Mouse (Mus musculus) ES-Bruce4 (cell line): Measurements from ENCODE around the gene Tbxas1. TPM values are rescaled to one million over a fixed set of nuclear protein-coding genes. Genes with fewer than 3 reads are reported as not detected.

ENCODE experiments used
- H3K27ac ChIP-seq: 2 replicates; pipeline ENCODE4 v1.5.1; 2012; ENCODE audit warnings: low read length, inconsistent platforms; ENCODE audit not compliant: insufficient read depth
- H3K27me3 ChIP-seq: 2 replicates; pipeline ENCODE4 v1.6.1; 2012; ENCODE audit warnings: mild to moderate bottlenecking, low read length, inconsistent platforms; ENCODE audit not compliant: control insufficient read depth, poor library complexity, insufficient read depth, severe bottlenecking
- H3K36me3 ChIP-seq: 2 replicates; pipeline ENCODE4 v1.6.1; 2012; ENCODE audit warnings: inconsistent platforms, mild to moderate bottlenecking, low read length, moderate library complexity; ENCODE audit not compliant: control insufficient read depth, poor library complexity, insufficient read depth, severe bottlenecking
- H3K4me1 ChIP-seq: one replicate; pipeline ENCODE4 v1.8.1; 2011; ENCODE audit warnings: low read length; ENCODE audit not compliant: control insufficient read depth, insufficient read depth
- H3K4me3 ChIP-seq: 2 replicates; pipeline ENCODE4 v1.5.1; 2011; ENCODE audit warnings: low read depth, mild to moderate bottlenecking, low read length
- H3K9ac ChIP-seq: 2 replicates; pipeline ENCODE4 v1.6.1; 2012; ENCODE audit warnings: low read depth, mild to moderate bottlenecking, inconsistent platforms; ENCODE audit not compliant: poor library complexity, severe bottlenecking
- H3K9me3 ChIP-seq: replicated peaks from 2 replicates; pipeline ENCODE4 v1.6.1; 2012; ENCODE audit warnings: mild to moderate bottlenecking, low read length, inconsistent platforms; ENCODE audit not compliant: control insufficient read depth, poor library complexity, insufficient read depth, severe bottlenecking
- CTCF ChIP-seq: IDR thresholded peaks from one replicate; pipeline ENCODE4 v1.8.1; 2011; ENCODE audit warnings: low read depth, low read length
- EP300 ChIP-seq: IDR thresholded peaks from 2 replicates; pipeline ENCODE4 v1.6.1; 2011; ENCODE audit warnings: low read depth, low read length; ENCODE audit not compliant: insufficient read depth
- POLR2A ChIP-seq: IDR thresholded peaks from one replicate; pipeline ENCODE4 v1.8.1; 2011; ENCODE audit warnings: low read length; ENCODE audit not compliant: insufficient read depth
- polyA plus RNA-seq: library from polyadenylated mRNA; stranded (reverse); fragments of >200 nt; gene quantifications from 2 replicates; pipeline ENCODE4 v1.2.4, GENCODE M21; 2011; ENCODE audit warnings: low read depth; ENCODE audit not compliant: missing spikeins, insufficient read depth, insufficient read length

The Tbxas1 gene
- polyA plus RNA-seq, 1 experiment: not detected

DNA sequence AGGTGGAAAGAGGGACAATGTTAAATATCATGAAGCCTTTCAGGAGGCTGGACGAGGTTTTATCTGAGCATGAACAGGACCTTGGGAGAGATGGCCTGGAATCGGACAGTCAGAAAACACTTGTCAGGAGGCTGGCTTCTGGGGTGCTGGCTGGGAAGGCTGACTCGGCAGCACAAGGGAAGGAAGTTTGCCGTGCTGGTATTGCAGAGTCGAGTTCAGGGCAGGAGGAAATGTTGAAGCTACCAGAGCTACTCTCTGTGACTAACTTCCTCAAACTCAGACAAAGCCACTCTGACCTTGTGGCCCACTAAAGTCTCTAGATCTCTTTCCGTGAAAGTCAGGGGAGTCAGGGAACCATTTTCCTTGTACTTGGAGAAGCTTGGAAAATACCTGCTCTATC, 63.2 kb downstream of the Tbxas1 start:
- no peak overlapping the region for H3K27ac ChIP-seq
- TF ChIP-seq EP300: no peak
- no peak for TF ChIP-seq POLR2A
- no peak for TF ChIP-seq CTCF
- H3K4me1 ChIP-seq: no peaks in the 10 kb centered on the region
- no peak overlapping the region for H3K9ac ChIP-seq
- H3K27me3 ChIP-seq: no peaks in the 10 kb centered on the region
- no peak overlapping the region for H3K4me3 ChIP-seq
- no peaks in the 10 kb centered on the region for H3K9me3 ChIP-seq
- no peaks in the 10 kb centered on the region for H3K36me3 ChIP-seq

GRCm38 (mm10) chr6:38939096-38939495, 63.9 kb downstream of the Tbxas1 start:
- Histone ChIP-seq H3K27me3 (no peaks in the 10 kb centered on the region), H3K36me3 (no peaks in the 10 kb centered on the region), H3K27ac (no peak overlapping the region), H3K9ac (no peak overlapping the region), H3K4me1 (no peaks in the 10 kb centered on the region), H3K4me3 (no peak overlapping the region), H3K9me3 (no peaks in the 10 kb centered on the region)
- TF ChIP-seq CTCF: no peak
- no peak for TF ChIP-seq EP300
- no peak for TF ChIP-seq POLR2A

DNA sequence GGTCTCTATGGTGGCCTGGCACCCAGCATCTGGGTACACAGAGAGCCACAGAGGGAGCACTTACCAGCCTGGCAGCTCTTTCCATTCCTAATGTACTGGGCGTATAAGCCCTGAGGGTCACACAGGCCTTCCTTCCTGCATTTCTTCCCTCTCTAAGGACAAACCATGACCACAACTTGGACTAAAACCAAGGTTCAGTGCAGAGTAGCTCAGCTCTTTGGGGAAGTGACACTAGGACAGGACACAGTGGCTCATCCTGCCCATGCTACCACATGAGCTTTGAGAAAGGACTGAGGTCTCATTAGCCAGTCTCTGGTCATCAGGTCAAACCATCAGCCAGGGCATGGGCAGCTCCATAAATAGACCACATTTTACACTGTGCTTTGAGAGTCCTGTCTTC, 65.8 kb downstream of the Tbxas1 start:
- Histone ChIP-seq H3K9me3 (no peaks in the 10 kb centered on the region), H3K36me3 (no peaks in the 10 kb centered on the region), H3K27ac (no peak overlapping the region), H3K9ac (no peak overlapping the region), H3K4me3 (no peak overlapping the region), H3K4me1 (no peaks in the 10 kb centered on the region), H3K27me3 (no peaks in the 10 kb centered on the region)
- no peak for TF ChIP-seq EP300
- TF ChIP-seq CTCF: no peak
- no peak for TF ChIP-seq POLR2A

GRCm38 (mm10) chr6:38942771-38943170, 67.6 kb downstream of the Tbxas1 start:
- H3K36me3 ChIP-seq: no peaks in the 10 kb centered on the region
- H3K9ac ChIP-seq: no peak overlapping the region
- H3K27me3 ChIP-seq: no peaks in the 10 kb centered on the region
- H3K9me3 ChIP-seq: no peaks in the 10 kb centered on the region
- H3K27ac ChIP-seq: no peak overlapping the region
- TF ChIP-seq CTCF: no peak
- no peak for TF ChIP-seq POLR2A
- no peak for TF ChIP-seq EP300
- H3K4me1 ChIP-seq: no peaks in the 10 kb centered on the region
- no peak overlapping the region for H3K4me3 ChIP-seq

DNA sequence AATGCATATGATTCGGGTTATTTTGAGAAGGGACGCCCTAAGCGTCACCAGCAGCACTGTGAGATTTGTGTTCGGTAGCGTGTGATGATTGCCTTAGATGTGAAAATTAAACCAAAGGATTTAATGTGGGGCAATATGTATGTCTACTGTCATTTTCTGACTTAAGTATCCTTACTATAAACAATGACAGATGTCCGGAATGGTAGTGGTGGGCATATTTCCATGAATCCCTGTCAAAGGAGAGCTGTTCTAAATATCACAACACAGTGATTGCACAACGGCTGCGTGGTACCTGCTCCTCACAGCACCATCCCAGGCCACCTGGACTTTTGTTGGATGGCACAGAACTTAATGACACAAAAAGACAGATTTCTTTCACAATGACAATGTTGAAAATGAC, 69.2 kb downstream of the Tbxas1 start:
- Histone ChIP-seq H3K27ac (no peak overlapping the region), H3K4me1 (no peaks in the 10 kb centered on the region), H3K36me3 (no peaks in the 10 kb centered on the region), H3K9me3 (no peaks in the 10 kb centered on the region), H3K4me3 (no peak overlapping the region), H3K9ac (no peak overlapping the region), H3K27me3 (no peaks in the 10 kb centered on the region)
- no peak for TF ChIP-seq POLR2A
- no peak for TF ChIP-seq CTCF
- no peak for TF ChIP-seq EP300

GRCm38 (mm10) chr6:38944826-38945225, 69.6 kb downstream of the Tbxas1 start:
- Histone ChIP-seq H3K4me1 (no peaks in the 10 kb centered on the region), H3K27ac (no peak overlapping the region), H3K36me3 (no peaks in the 10 kb centered on the region), H3K9ac (no peak overlapping the region), H3K9me3 (no peaks in the 10 kb centered on the region), H3K27me3 (no peaks in the 10 kb centered on the region), H3K4me3 (no peak overlapping the region)
- TF ChIP-seq POLR2A (no peak), CTCF (no peak), EP300 (no peak)
